Mouse (Mus musculus) heart, adult 2 months (tissue): ENCODE results near the gene Mitf.

ENCODE experiments used
- CTCF ChIP-seq: fragments of 200-600 bp; IDR thresholded peaks from 2 replicates; pipeline ENCODE4 v1.8.1; 2022; ENCODE audit warnings: antibody characterized with exemption, mild to moderate bottlenecking, moderate library complexity
- EP300 ChIP-seq: fragments of 200-500 bp; IDR thresholded peaks from 2 replicates; pipeline ENCODE4 v1.6.1; 2011; ENCODE audit warnings: low read depth, low read length, control low read depth; ENCODE audit not compliant: insufficient read depth
- POLR2A ChIP-seq: fragments of 200-500 bp; IDR thresholded peaks from 2 replicates; pipeline ENCODE4 v1.6.1; 2011; ENCODE audit warnings: mild to moderate bottlenecking, low read depth, low read length, control low read depth; ENCODE audit not compliant: insufficient read depth

DNA sequence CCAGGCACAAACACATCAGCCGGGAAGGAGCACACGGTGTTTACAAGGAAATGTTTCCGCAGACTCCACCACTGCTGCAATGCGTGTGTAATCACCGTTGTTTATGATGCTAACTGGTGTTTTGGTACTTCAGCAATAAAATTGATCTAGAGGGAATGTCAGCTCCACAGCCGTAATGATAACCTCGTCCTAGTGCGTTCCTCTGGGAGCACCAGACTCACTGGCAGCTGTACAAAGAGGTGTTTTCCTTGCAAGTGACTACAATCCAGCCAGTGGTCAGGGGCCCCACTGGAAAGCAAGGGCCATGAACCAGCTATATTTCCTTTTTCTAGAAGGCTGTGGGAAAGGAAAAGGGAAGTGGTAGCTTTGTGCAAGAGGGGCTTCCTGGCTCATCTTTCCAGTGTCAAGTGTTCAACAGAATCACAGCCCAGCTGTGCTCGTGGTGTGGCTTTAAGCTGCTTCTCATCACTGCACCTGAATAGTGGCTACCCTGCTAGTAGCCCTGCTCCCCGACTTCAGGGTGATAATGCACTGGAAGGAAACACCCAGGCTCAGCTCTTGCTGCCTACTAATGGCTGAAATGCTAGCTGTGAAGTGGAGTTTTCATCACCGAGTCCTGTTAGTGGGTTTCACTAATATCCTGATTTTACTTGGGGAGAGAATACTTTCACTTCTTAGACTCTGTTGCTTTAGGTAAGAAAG, 188.9 kb downstream of the Mitf start:
- TF ChIP-seq EP300 (no peak), CTCF (no peak), POLR2A (no peak)
